Mouse (Mus musculus): Measurements from ENCODE around the gene Creld1.

DNA sequence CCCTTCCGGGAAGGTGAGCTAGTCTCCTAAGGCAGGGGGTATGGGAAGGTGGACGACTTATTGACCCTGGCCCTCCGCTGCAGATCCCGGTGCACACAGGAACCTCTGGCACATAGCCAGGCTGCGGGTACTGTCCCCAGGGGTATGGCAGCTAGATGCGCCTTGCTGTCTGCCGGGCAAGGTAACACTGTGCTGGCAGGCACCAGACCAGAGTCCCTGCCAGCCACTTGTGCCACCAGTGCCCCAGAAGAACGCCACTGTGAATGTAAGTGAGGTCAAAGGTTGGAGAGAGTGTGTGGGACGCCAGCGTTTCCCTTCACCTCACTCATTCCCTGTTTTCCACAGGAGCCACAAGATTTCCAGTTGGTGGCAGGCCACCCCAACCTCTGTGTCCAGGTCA is 4.2 kb upstream of the Creld1 start:
- TF ChIP-seq POLR2A (IDR thresholded peaks at IDR 0.05; ENCODE audit: insufficient read depth, low read length) (no peak), EP300 (IDR thresholded peaks at IDR 0.05; ENCODE audit: insufficient read depth, low read depth, low read length) (no peak), CTCF (IDR thresholded peaks at IDR 0.05; ENCODE audit: low read depth, low read length) (no peak)

Measured in ES-Bruce4 (cell line).